In genomic region chr6:39570426-39570825, GRCm38 (mm10) we compare ENCODE assay signal across 29 mouse cellular contexts. TPM values are rescaled to one million over a fixed set of nuclear protein-coding genes. Genes with fewer than 3 reads are reported as not detected.
A peak's percentile ranks its signal among the peaks of the same experiment; 100 is the strongest.
DNase-seq lines count a peak whose midpoint lies in the region; ATAC-seq lines count a peak whose summit lies in the region.
"Had no signal": no experiment of that assay in that cellular context is flagged by ENCODE, and none has a peak within 500 bp of the region (broad histone marks: within the 10 kb centered on the region; RNA-seq: fewer than 3 reads in every experiment).

No protein-coding gene starts in this region.

- H3K4me1 ChIP-seq in kidney, embryonic 15.5 days, result peaks cover 14% of the 10 kb centered on the region
- H3K4me1 ChIP-seq in hindbrain, embryonic 14.5 days (replicated peaks; ENCODE audit: control insufficient read depth, insufficient read depth, low read length), result peaks cover 11% of the 10 kb centered on the region

- H3K9me3 ChIP-seq in kidney, embryonic 15.5 days (replicated peaks), result no peaks in the 10 kb centered on the region
- H3K9me3 ChIP-seq in hindbrain, embryonic 14.5 days (ENCODE audit: control insufficient read depth, low read length), result no peaks in the 10 kb centered on the region
- H3K9me3 ChIP-seq: forebrain, embryonic 10.5 days; forebrain, embryonic 13.5 days; hindbrain, embryonic 12.5 days; intestine, embryonic 15.5 days had no signal

- no peak overlapping the region for H3K27ac ChIP-seq in kidney, embryonic 15.5 days
- no peak overlapping the region for H3K27ac ChIP-seq in hindbrain, embryonic 14.5 days
- H3K27ac ChIP-seq: forebrain, embryonic 10.5 days; forebrain, embryonic 13.5 days; gastrocnemius, adult 2 months; hindbrain, embryonic 12.5 days; intestine, embryonic 15.5 days had no signal

- no peak overlapping the region for H3K9ac ChIP-seq in kidney, embryonic 15.5 days
- H3K9ac ChIP-seq in hindbrain, embryonic 14.5 days, result no peak overlapping the region
- H3K9ac ChIP-seq: forebrain, embryonic 13.5 days; forebrain, postnatal 0 days; hindbrain, embryonic 12.5 days; intestine, embryonic 15.5 days had no signal

- no peak for ATAC-seq in kidney, embryonic 15.5 days (replicated peaks; ENCODE audit: low FRiP score)
- no peak for ATAC-seq in hindbrain, embryonic 14.5 days (ENCODE audit: low FRiP score)
- ATAC-seq: forebrain, embryonic 13.5 days; forebrain, postnatal 0 days; hindbrain, embryonic 16.5 days; intestine, embryonic 15.5 days; Patski had no signal

- no peak overlapping the region for H3K4me2 ChIP-seq in kidney, embryonic 15.5 days
- no peak overlapping the region for H3K4me2 ChIP-seq in hindbrain, embryonic 14.5 days (replicated peaks)
- H3K4me2 ChIP-seq: forebrain, embryonic 13.5 days; heart, embryonic 11.5 days; hindbrain, embryonic 12.5 days; intestine, embryonic 15.5 days had no signal

- peak; percentile 49 for DNase-seq in NIH3T3 (ENCODE audit: low read depth)
- DNase-seq in adrenal gland, adult 2 months, result peak; percentile 68
- peak; percentile 56 for DNase-seq in adrenal gland, postnatal 14 days
- DNase-seq in right cerebral cortex, postnatal 4 days, result no peak
- no peak for DNase-seq in hindbrain, embryonic 14.5 days (ENCODE audit: low spot score)
- DNase-seq: cerebellum, adult 18-20 months; cerebellum, adult 9-10 months; cerebellum, postnatal 14 days; forebrain, postnatal 0 days; gastrocnemius, adult 2 months; gastrocnemius, postnatal 14 days; heart, adult 11 months; kidney, adult 18-20 months had no signal

- WGBS in kidney, embryonic 15.5 days, result 26% methylated on average over 3 of the region's 3 CpGs
- 81% methylated on average over 3 of the region's 3 CpGs for WGBS in hindbrain, embryonic 14.5 days

- no peaks in the 10 kb centered on the region for H3K27me3 ChIP-seq in kidney, embryonic 15.5 days
- H3K27me3 ChIP-seq in hindbrain, embryonic 14.5 days (ENCODE audit: control insufficient read depth, insufficient read depth, low read length), result no peaks in the 10 kb centered on the region
- H3K27me3 ChIP-seq: forebrain, embryonic 13.5 days; hindbrain, embryonic 12.5 days; intestine, embryonic 15.5 days; Patski had no signal

- no peak overlapping the region for H3K4me3 ChIP-seq in kidney, embryonic 15.5 days (replicated peaks)
- no peak overlapping the region for H3K4me3 ChIP-seq in hindbrain, embryonic 14.5 days (replicated peaks; ENCODE audit: low read length)
- H3K4me3 ChIP-seq: forebrain, embryonic 10.5 days; forebrain, embryonic 13.5 days; gastrocnemius, adult 2 months; hindbrain, embryonic 12.5 days; intestine, embryonic 15.5 days had no signal

- no peaks in the 10 kb centered on the region for H3K36me3 ChIP-seq in kidney, embryonic 15.5 days
- no peaks in the 10 kb centered on the region for H3K36me3 ChIP-seq in hindbrain, embryonic 14.5 days (replicated peaks; ENCODE audit: control insufficient read depth, insufficient read depth)
- H3K36me3 ChIP-seq: forebrain, embryonic 10.5 days; hindbrain, embryonic 12.5 days; intestine, embryonic 15.5 days had no signal

RNA-seq across cellular contexts. Expression of gene Adck2, which starts 3.2 kb away (rescaled TPM):
- total RNA-seq in adrenal gland, adult 2 months (2021), result 10 to 100 TPM; 20.4 to 27.3 TPM
- 18.7 and 20.7 TPM in 2 replicates for polyA plus RNA-seq in adrenal gland, adult 2 months (2012; rRNA removed)
- total RNA-seq in adrenal gland, postnatal 14 days (2021), result 23.5 and 28.0 TPM in 2 replicates
- polyA plus RNA-seq in kidney, embryonic 15.5 days (2015; fragmentation: Nextera tagmentation; extraction: Ambion mirVana), result 27.4 TPM in 2 replicates
- 37.5 and 38.0 TPM in 2 replicates for polyA plus RNA-seq in hindbrain, embryonic 14.5 days (2014; fragmentation: Nextera tagmentation; extraction: Ambion mirVana)

RNA-seq across cellular contexts. Expression of gene Dennd2a, which starts 12.8 kb away (rescaled TPM):
- 10 to 100 TPM in 1 of 2 experiments, 1 to 10 TPM in 1; 7.5 to 14.6 TPM for total RNA-seq in adrenal gland, adult 2 months (2021)
- polyA plus RNA-seq in adrenal gland, adult 2 months (2012; rRNA removed), result 6.0 and 9.0 TPM in 2 replicates
- total RNA-seq in adrenal gland, postnatal 14 days (2021), result 11.7 and 14.4 TPM in 2 replicates
- 23.5 and 24.0 TPM in 2 replicates for polyA plus RNA-seq in kidney, embryonic 15.5 days (2015; fragmentation: Nextera tagmentation; extraction: Ambion mirVana)
- polyA plus RNA-seq in hindbrain, embryonic 14.5 days (2014; fragmentation: Nextera tagmentation; extraction: Ambion mirVana), result 19.1 and 21.8 TPM in 2 replicates

RNA-seq across cellular contexts. Expression of gene Gm42420, which starts 15.1 kb away (rescaled TPM):
- not detected for total RNA-seq in adrenal gland, adult 2 months (2021)
- 0.52 and 0.54 TPM in 2 replicates for polyA plus RNA-seq in adrenal gland, adult 2 months (2012; rRNA removed)
- total RNA-seq in adrenal gland, postnatal 14 days (2021), result 1.5 and 1.8 TPM in 2 replicates
- 2.2 TPM in 1 of 2 replicates, not detected in the other for polyA plus RNA-seq in kidney, embryonic 15.5 days (2015; fragmentation: Nextera tagmentation; extraction: Ambion mirVana)
- 1.9 TPM in 1 of 2 replicates, not detected in the other for polyA plus RNA-seq in hindbrain, embryonic 14.5 days (2014; fragmentation: Nextera tagmentation; extraction: Ambion mirVana)
- total RNA-seq: ES-E14; forebrain, postnatal 0 days; gastrocnemius, postnatal 14 days; gastrocnemius, postnatal 4 days; heart, adult 8-10 months; heart, postnatal 25 days had no signal
- polyA plus RNA-seq: C2C12; embryonic facial prominence, embryonic 11.5 days; embryonic facial prominence, embryonic 14.5 days; forebrain, embryonic 13.5 days; heart, embryonic 14.5 days had no signal

RNA-seq across cellular contexts. Expression of gene Ndufb2, which starts 21.9 kb away (rescaled TPM):
- 100 to 1,000 TPM; 137 to 247 TPM for total RNA-seq in adrenal gland, adult 2 months (2021)
- 964 and 1,102 TPM in 2 replicates for polyA plus RNA-seq in adrenal gland, adult 2 months (2012; rRNA removed)
- 288 and 312 TPM in 2 replicates for total RNA-seq in adrenal gland, postnatal 14 days (2021)
- polyA plus RNA-seq in kidney, embryonic 15.5 days (2015; fragmentation: Nextera tagmentation; extraction: Ambion mirVana), result 347 and 379 TPM in 2 replicates
- 525 and 566 TPM in 2 replicates for polyA plus RNA-seq in hindbrain, embryonic 14.5 days (2014; fragmentation: Nextera tagmentation; extraction: Ambion mirVana)

Comparison
In these comparisons a context has a peak if more than half of its experiments do, and no peak if none do; other contexts are left out.
1. DNase-seq: peak in NIH3T3 (single experiment), adrenal gland, adult 2 months (single experiment) and adrenal gland, postnatal 14 days (single experiment); none in right cerebral cortex, postnatal 4 days (single experiment) and hindbrain, embryonic 14.5 days (single experiment).